8 mouse cellular contexts compared by ENCODE assay signal in genomic region chr16:16828757-16829615, GRCm38 (mm10). TPM values are rescaled to one million over a fixed set of nuclear protein-coding genes. Genes with fewer than 3 reads are reported as not detected.
A peak's percentile ranks its signal among the peaks of the same experiment; 100 is the strongest.
DNase-seq lines count a peak whose midpoint lies in the region; ATAC-seq and TF ChIP-seq lines count a peak whose summit lies in the region.

Gene Spag6l (minus strand): TSS chr16:16829456.

- no peaks in the 10 kb centered on the region for H3K27me3 ChIP-seq in neural tube, embryonic 12.5 days (replicated peaks)
- H3K27me3 ChIP-seq in testis, adult 2 months (ENCODE audit: control insufficient read depth, insufficient read depth, low read length): no peaks in the 10 kb centered on the region

- WGBS in neural tube, embryonic 12.5 days: 7% methylated on average over 33 of the region's 33 CpGs

- peak within 1 kb of the TSS; percentile 40 for H3K9ac ChIP-seq in neural tube, embryonic 12.5 days

- no peaks in the 10 kb centered on the region for H3K4me1 ChIP-seq in embryonic fibroblast, embryonic 13.5 days (ENCODE audit: control insufficient read depth, insufficient read depth, low read length)
- no peaks in the 10 kb centered on the region for H3K4me1 ChIP-seq in neural tube, embryonic 12.5 days
- peaks cover 7% of the 10 kb centered on the region for H3K4me1 ChIP-seq in testis, adult 2 months (ENCODE audit: control insufficient read depth, insufficient read depth, low read length)

- ATAC-seq in hematopoietic stem cell, adult 5-6 weeks (replicated peaks in 1 of 2; ENCODE audit: insufficient read depth in 1 of 2, low FRiP score in 2 of 2, low TSS enrichment in 1 of 2, low read depth in 1 of 2, poor library complexity in 2 of 2, severe bottlenecking in 2 of 2): peak; percentile 98
- peak; percentile 96 for ATAC-seq in neural tube, embryonic 12.5 days (ENCODE audit: low FRiP score, low read depth)

- peak within 1 kb of the TSS; percentile 84 for H3K4me2 ChIP-seq in neural tube, embryonic 12.5 days (replicated peaks)

- no peaks in the 10 kb centered on the region for H3K36me3 ChIP-seq in neural tube, embryonic 12.5 days
- no peaks in the 10 kb centered on the region; the same call in 1 of the 2 replicates for H3K36me3 ChIP-seq in testis, adult 2 months (ENCODE audit: control insufficient read depth, insufficient read depth, low read length)

- peak within 1 kb of the TSS; percentile 9; the same call in 1 of the 2 replicates for H3K4me3 ChIP-seq in embryonic fibroblast, embryonic 13.5 days (ENCODE audit: insufficient read depth, low read length)
- peak within 1 kb of the TSS; percentile 66 for H3K4me3 ChIP-seq in layer of hippocampus, adult 2 months
- peak within 1 kb of the TSS; percentile 47 for H3K4me3 ChIP-seq in neural tube, embryonic 12.5 days
- H3K4me3 ChIP-seq in testis, adult 2 months (ENCODE audit: control insufficient read depth, low read depth, low read length): peak within 1 kb of the TSS; percentile 96

- H3K9me3 ChIP-seq in neural tube, embryonic 12.5 days: no peaks in the 10 kb centered on the region

- peak; percentile 22; the same call in 1 of the 2 replicates for TF ChIP-seq CTCF in embryonic fibroblast, embryonic 13.5 days (IDR thresholded peaks at IDR 0.05; ENCODE audit: borderline replicate concordance, insufficient read depth, low read length)
- peak; percentile 66 for TF ChIP-seq CTCF in layer of hippocampus, adult 2 months (conservative IDR thresholded peaks at IDR 0.05)
- TF ChIP-seq CTCF in testis, adult 2 months (IDR thresholded peaks at IDR 0.05; ENCODE audit: control insufficient read depth, insufficient read depth, insufficient replicate concordance, low read depth, low read length): peak; percentile 31; the same call in 1 of the 2 replicates

- no peak for TF ChIP-seq POLR2A in embryonic fibroblast, embryonic 13.5 days (IDR thresholded peaks at IDR 0.05; ENCODE audit: low read depth, low read length)
- TF ChIP-seq POLR2A in testis, adult 2 months (IDR thresholded peaks at IDR 0.05; ENCODE audit: control insufficient read depth, low read depth, low read length): peak; percentile 97; the same call in 1 of the 2 replicates

- peak; percentile 9 for DNase-seq in 3134 (ENCODE audit: extremely low read depth, insufficient read length, low spot score)
- peak; percentile 85 for DNase-seq in ZHBTc4 (ENCODE audit: low read depth, low spot score)
- peak; percentile 51 to 60 for DNase-seq in layer of hippocampus, adult 2 months (ENCODE audit: low spot score in 2 of 2)
- DNase-seq in lung, adult 18-20 months: peak; percentile 31 to 61

- no peak within 1 kb of the TSS for H3K27ac ChIP-seq in embryonic fibroblast, embryonic 13.5 days (ENCODE audit: insufficient read depth, low read length)
- H3K27ac ChIP-seq in layer of hippocampus, adult 2 months: peak within 1 kb of the TSS; percentile 54; the same call in 1 of the 2 replicates
- no peak within 1 kb of the TSS for H3K27ac ChIP-seq in neural tube, embryonic 12.5 days
- H3K27ac ChIP-seq in testis, adult 2 months (ENCODE audit: control insufficient read depth, insufficient read depth, low read depth, low read length): peak within 1 kb of the TSS; percentile 93

RNA-seq across cellular contexts. Expression of gene Spag6l, which starts in this region (rescaled TPM):
- polyA plus RNA-seq in embryonic fibroblast, embryonic 13.5 days (2011; ENCODE audit: insufficient read length, low read depth, missing spikeins): not detected in 2 replicates
- 6.2 and 7.3 TPM in 2 replicates for total RNA-seq in hematopoietic stem cell, adult 5-6 weeks (2017)
- 10 to 100 TPM in 1 of 2 experiments, 1 to 10 TPM in 1; 9.9 to 10.0 TPM for total RNA-seq in layer of hippocampus, adult 2 months (2021)
- polyA plus RNA-seq in neural tube, embryonic 12.5 days (2016; fragmentation: Nextera tagmentation; extraction: Ambion mirVana): 3.4 and 4.3 TPM in 2 replicates
- 150 and 152 TPM in 2 replicates for polyA plus RNA-seq in testis, adult 2 months (2012; rRNA removed)

Comparison
In these comparisons a context has a peak if more than half of its experiments do, and no peak if none do; other contexts are left out.
1. RNA of gene Spag6l (polyA plus RNA-seq): 150 to 152 TPM in testis, adult 2 months; 3.4 to 4.3 TPM in neural tube, embryonic 12.5 days and not detected in embryonic fibroblast, embryonic 13.5 days; every median in the first group is over 10 times any median in the second.
2. DNase-seq: peak in every context shown above with its lines; median percentile 85 in ZHBTc4; 56 in layer of hippocampus, adult 2 months; 46 in lung, adult 18-20 months; 9 in 3134.
3. H3K27ac ChIP-seq: peak in layer of hippocampus, adult 2 months (single experiment) and testis, adult 2 months (single experiment); none in embryonic fibroblast, embryonic 13.5 days (single experiment) and neural tube, embryonic 12.5 days (single experiment).
4. H3K4me3 ChIP-seq: peak in every context shown above with its lines; median percentile 96 in testis, adult 2 months; 66 in layer of hippocampus, adult 2 months; 47 in neural tube, embryonic 12.5 days; 9 in embryonic fibroblast, embryonic 13.5 days.
5. Peak in every context shown above with its lines, with median percentiles within 50 percentile points of each other: CTCF ChIP-seq.